Mouse (Mus musculus) neural tube, embryonic 14.5 days (tissue): Measurements from ENCODE around the gene Pitx3. TPM values are rescaled to one million over a fixed set of nuclear protein-coding genes. Genes with fewer than 3 reads are reported as not detected.

Experiments used
- ATAC-seq: fragments of 200-750 bp; cut with Nextera tagmentation; 2 replicates; pipeline ENCODE4 v1.8.0; 2017; ENCODE audit warnings: low read depth, mild to moderate bottlenecking, moderate TSS enrichment, moderate library complexity
- H3K27ac ChIP-seq: fragments of 300-500 bp; sonication (generic); 2 replicates; pipeline ENCODE4 v1.5.1; 2014; ENCODE audit warnings: low read depth, mild to moderate bottlenecking, control low read depth, low read length, moderate library complexity, mixed read lengths
- H3K27me3 ChIP-seq: fragments of 300-500 bp; sonication (generic); 2 replicates; pipeline ENCODE4 v1.6.1; 2014; ENCODE audit warnings: low read length; ENCODE audit not compliant: control insufficient read depth, insufficient read depth
- H3K36me3 ChIP-seq: fragments of 300-500 bp; sonication (generic); 2 replicates; pipeline ENCODE4 v1.6.1; 2014; ENCODE audit warnings: low read length, mixed read lengths; ENCODE audit not compliant: control insufficient read depth, insufficient read depth
- H3K4me1 ChIP-seq: fragments of 300-500 bp; sonication (generic); 2 replicates; pipeline ENCODE4 v1.6.1; 2014; ENCODE audit warnings: low read length; ENCODE audit not compliant: control insufficient read depth, insufficient read depth
- H3K4me2 ChIP-seq: fragments of 300-500 bp; sonication (generic); 2 replicates; pipeline ENCODE4 v1.6.1; 2014; ENCODE audit warnings: mild to moderate bottlenecking, low read depth, low read length, control low read depth
- H3K4me3 ChIP-seq: fragments of 300-500 bp; sonication (generic); 2 replicates; pipeline ENCODE4 v1.5.1; 2014; ENCODE audit warnings: low read depth, low read length, control low read depth, mixed read lengths
- H3K9ac ChIP-seq: fragments of 300-500 bp; sonication (generic); replicated peaks from 2 replicates; pipeline ENCODE4 v1.6.1; 2014; ENCODE audit warnings: low read depth, mild to moderate bottlenecking, control low read depth, low read length, mixed read lengths
- H3K9me3 ChIP-seq: fragments of 300-500 bp; sonication (generic); 2 replicates; pipeline ENCODE4 v1.6.1; 2016; ENCODE audit warnings: low read length; ENCODE audit not compliant: control insufficient read depth
- WGBS: fragments of 180-500 bp; shearing (Covaris S2); extraction: QIAGEN DNeasy Blood & Tissue Kit; methylation state at CpG from one replicate; pipeline ENCODE4 v1.1.7; 2014; 5-methylcytosine and 5-hydroxymethylcytosine counted together
- polyA plus RNA-seq: library from polyadenylated mRNA; unstranded; fragments of >200 nt; fragmentation: Nextera tagmentation; extraction: Ambion mirVana; gene quantifications from 2 replicates; pipeline ENCODE4 v1.2.1, GENCODE M21; 2014

Pitx3 gene
- polyA plus RNA-seq, 1 experiment from 2014 or later, result not detected

GRCm38 (mm10) chr19:46124651-46125050 is 23.5 kb downstream of the Pitx3 start:
- Histone ChIP-seq H3K4me2 (no peak overlapping the region), H3K4me1 (no peaks in the 10 kb centered on the region), H3K27ac (no peak overlapping the region), H3K27me3 (no peaks in the 10 kb centered on the region), H3K4me3 (no peak overlapping the region), H3K9me3 (no peaks in the 10 kb centered on the region), H3K36me3 (no peaks in the 10 kb centered on the region), H3K9ac (no peak overlapping the region)
- no peak for ATAC-seq

- no peak overlapping the region for H3K27ac ChIP-seq
- no peaks in the 10 kb centered on the region for H3K4me1 ChIP-seq
- no peaks in the 10 kb centered on the region for H3K27me3 ChIP-seq
- H3K4me3 ChIP-seq, result no peak overlapping the region
- no peak overlapping the region for H3K9ac ChIP-seq
- H3K36me3 ChIP-seq, result no peaks in the 10 kb centered on the region
- no peaks in the 10 kb centered on the region for H3K9me3 ChIP-seq
- WGBS, result 82% methylated on average over 3 of the region's 3 CpGs
- H3K4me2 ChIP-seq, result no peak overlapping the region
- ATAC-seq, result no peak
Measured at GRCm38 (mm10) chr19:46123876-46124275, 24.2 kb downstream of the Pitx3 start.

DNA sequence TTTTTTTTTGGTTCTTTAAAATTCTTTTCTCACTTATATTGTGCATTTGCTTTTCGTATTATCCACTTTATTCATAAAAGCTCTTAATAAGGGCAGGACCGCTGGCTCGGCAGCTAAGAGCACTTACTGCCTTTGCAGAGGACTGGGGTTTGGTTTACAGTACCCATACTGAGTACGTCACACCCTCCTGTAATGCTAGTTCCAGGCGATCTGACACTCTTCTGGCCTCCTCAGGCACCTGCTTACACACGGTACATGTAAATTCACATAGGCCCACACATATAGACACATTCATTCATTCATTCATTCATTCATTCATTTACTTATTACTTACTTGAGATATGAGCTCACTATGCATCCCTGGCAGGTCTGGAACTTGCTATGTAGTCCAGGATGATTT is 27.3 kb downstream of the Pitx3 start:
- WGBS, result 75% methylated on average over 6 of the region's 6 CpGs
- H3K27ac ChIP-seq, result no peak overlapping the region
- H3K36me3 ChIP-seq, result no peaks in the 10 kb centered on the region
- H3K9me3 ChIP-seq, result no peaks in the 10 kb centered on the region
- no peak overlapping the region for H3K4me2 ChIP-seq
- no peaks in the 10 kb centered on the region for H3K4me1 ChIP-seq
- no peak overlapping the region for H3K4me3 ChIP-seq
- H3K9ac ChIP-seq, result no peak overlapping the region
- ATAC-seq, result no peak
- no peaks in the 10 kb centered on the region for H3K27me3 ChIP-seq

DNA sequence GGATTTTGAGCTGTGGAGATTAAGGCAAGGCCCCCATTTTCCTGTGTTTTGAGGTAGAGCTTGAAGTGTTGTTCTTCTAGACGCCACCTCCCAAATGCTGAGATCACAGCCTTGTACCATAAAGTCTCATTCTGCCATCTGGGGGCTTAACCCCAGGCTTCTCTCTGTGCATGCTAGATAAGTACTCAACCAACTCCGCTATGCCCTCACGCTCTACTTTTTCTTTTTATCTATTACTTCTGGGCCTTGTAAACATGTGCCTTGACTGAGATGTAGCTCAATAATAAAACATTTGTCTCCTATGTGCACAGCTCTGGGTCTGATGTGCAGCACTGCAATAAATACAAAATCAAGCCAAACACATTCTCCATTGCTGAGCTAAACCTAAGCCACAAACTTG is 28.7 kb downstream of the Pitx3 start:
- no peak for ATAC-seq
- no peaks in the 10 kb centered on the region for H3K36me3 ChIP-seq
- 96% methylated on average over 3 of the region's 3 CpGs for WGBS
- no peaks in the 10 kb centered on the region for H3K9me3 ChIP-seq
- no peak overlapping the region for H3K4me3 ChIP-seq
- no peak overlapping the region for H3K27ac ChIP-seq
- no peak overlapping the region for H3K9ac ChIP-seq
- no peak overlapping the region for H3K4me2 ChIP-seq
- no peaks in the 10 kb centered on the region for H3K27me3 ChIP-seq
- H3K4me1 ChIP-seq, result no peaks in the 10 kb centered on the region

DNA sequence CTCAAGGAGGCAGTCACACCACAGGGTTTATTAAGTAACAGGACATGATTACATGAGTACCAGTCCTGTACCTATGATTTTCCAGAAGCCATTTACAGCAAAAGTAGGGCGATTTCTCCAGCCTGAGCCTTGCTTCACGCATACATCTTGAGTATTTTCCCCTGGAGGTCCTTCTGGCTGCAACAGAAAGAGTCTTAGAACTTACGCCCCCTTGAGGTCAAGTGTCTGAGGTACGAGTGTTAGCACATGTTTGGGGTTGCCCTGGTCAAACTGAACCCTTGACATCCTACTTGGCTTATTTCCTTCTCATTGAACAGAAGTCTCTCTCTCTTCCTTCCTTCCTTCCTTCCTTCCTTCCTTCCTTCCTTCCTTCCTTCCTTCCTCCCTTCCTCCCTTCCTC is 33.5 kb downstream of the Pitx3 start:
- H3K4me2 ChIP-seq, result no peak overlapping the region
- ATAC-seq, result no peak
- H3K27me3 ChIP-seq, result no peaks in the 10 kb centered on the region
- WGBS, result 64% methylated on average over 4 of the region's 4 CpGs
- no peak overlapping the region for H3K27ac ChIP-seq
- H3K36me3 ChIP-seq, result no peaks in the 10 kb centered on the region
- H3K9ac ChIP-seq, result no peak overlapping the region
- H3K4me3 ChIP-seq, result no peak overlapping the region
- H3K9me3 ChIP-seq, result no peaks in the 10 kb centered on the region
- H3K4me1 ChIP-seq, result no peaks in the 10 kb centered on the region

- H3K9ac ChIP-seq, result no peak overlapping the region
- H3K4me2 ChIP-seq, result no peak overlapping the region
- no peak overlapping the region for H3K4me3 ChIP-seq
- H3K27ac ChIP-seq, result no peak overlapping the region
- 86% methylated on average over 5 of the region's 5 CpGs for WGBS
- H3K9me3 ChIP-seq, result no peaks in the 10 kb centered on the region
- no peak for ATAC-seq
- no peaks in the 10 kb centered on the region for H3K4me1 ChIP-seq
- no peaks in the 10 kb centered on the region for H3K36me3 ChIP-seq
- no peaks in the 10 kb centered on the region for H3K27me3 ChIP-seq
Measured at GRCm38 (mm10) chr19:46110781-46111180, 37.3 kb downstream of the Pitx3 start.

DNA sequence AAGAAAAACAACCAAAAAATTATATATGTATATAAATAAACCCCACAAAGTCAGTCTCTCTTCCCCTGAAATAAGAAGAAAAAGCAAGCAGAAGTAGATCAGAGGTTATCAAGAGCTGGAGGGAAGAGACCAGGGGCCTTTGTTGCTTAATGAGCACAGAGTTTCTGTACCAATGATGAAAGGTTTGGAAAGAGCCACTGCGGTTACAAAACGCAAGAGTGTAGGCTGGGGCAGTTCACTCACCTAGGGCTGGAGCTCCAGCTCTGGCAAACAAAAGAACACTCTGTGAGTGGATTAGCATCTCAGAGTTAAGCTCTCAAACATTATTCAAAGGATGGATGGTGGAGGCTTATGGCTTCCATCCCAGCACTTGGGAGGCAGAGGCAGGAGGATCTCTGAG is 37.9 kb downstream of the Pitx3 start:
- no peaks in the 10 kb centered on the region for H3K36me3 ChIP-seq
- no peak for ATAC-seq
- H3K4me2 ChIP-seq, result no peak overlapping the region
- no peaks in the 10 kb centered on the region for H3K27me3 ChIP-seq
- H3K27ac ChIP-seq, result no peak overlapping the region
- H3K4me1 ChIP-seq, result no peaks in the 10 kb centered on the region
- H3K4me3 ChIP-seq, result no peak overlapping the region
- no peaks in the 10 kb centered on the region for H3K9me3 ChIP-seq
- no peak overlapping the region for H3K9ac ChIP-seq
- WGBS, result 79% methylated on average over 2 of the region's 2 CpGs

DNA sequence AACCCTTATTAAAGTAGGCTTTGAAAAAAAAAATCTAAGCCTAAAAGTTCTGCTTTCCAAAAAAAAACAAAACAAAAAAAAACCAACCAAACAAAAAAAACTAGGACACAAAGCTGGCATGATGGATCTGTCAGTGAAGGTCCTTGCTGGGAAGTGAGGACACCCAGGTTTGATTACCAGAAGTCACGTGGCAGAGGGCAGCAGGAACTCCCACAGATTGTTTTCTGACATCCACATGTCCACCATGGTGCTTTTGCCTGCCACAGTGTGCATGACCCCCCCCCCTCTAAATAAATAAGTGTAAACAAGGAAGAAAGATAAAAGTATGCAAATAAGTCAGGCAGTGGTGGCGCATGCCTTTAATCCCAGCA is 44.0 kb downstream of the Pitx3 start:
- no peaks in the 10 kb centered on the region for H3K36me3 ChIP-seq
- H3K4me3 ChIP-seq, result no peak overlapping the region
- no peak for ATAC-seq
- no peaks in the 10 kb centered on the region for H3K4me1 ChIP-seq
- H3K27me3 ChIP-seq, result no peaks in the 10 kb centered on the region
- H3K27ac ChIP-seq, result no peak overlapping the region
- no peak overlapping the region for H3K4me2 ChIP-seq
- H3K9me3 ChIP-seq, result no peaks in the 10 kb centered on the region
- no peak overlapping the region for H3K9ac ChIP-seq
- WGBS, result 83% methylated on average over 2 of the region's 2 CpGs

DNA sequence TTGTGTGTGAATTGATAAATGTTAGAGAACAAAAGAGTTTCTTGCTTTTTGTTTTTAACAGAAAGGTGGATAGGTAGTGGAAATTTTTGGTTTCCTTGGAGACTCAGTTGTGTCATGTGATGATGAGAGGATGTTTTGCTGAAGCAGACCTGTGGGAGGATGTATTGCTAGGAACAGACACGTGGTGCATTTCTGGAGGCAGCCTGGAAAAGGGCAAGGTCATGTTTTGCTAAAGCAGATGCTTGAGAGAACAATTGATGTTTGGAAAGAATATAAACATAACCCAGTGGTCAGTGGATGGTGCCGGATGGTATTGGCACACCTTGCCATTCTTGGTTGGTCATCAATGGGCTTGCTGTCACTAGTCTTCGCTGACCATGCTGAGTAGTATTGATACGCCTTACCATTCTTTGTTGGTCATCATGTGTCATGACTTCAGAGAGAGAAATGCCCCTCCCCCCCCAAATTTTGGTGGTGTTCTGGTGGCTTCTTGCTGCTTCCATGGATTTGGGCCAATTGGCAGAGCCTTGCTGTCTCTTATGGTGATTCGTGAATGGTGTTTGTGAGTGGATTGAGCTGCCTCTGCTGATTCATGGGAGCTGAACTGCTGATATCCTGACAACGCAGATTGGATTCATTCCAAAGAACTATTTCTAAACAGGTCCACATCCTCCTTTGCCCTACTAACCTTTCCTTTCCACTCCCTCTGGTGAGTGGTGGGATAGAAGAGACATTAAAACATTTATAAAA is 44.5 kb downstream of the Pitx3 start:
- Histone ChIP-seq H3K4me2 (no peak overlapping the region), H3K27me3 (no peaks in the 10 kb centered on the region), H3K9me3 (no peaks in the 10 kb centered on the region), H3K36me3 (no peaks in the 10 kb centered on the region), H3K9ac (no peak overlapping the region), H3K4me3 (no peak overlapping the region), H3K27ac (no peak overlapping the region), H3K4me1 (no peaks in the 10 kb centered on the region)
- 90% methylated on average over 6 of the region's 6 CpGs for WGBS
- no peak for ATAC-seq
